Mouse (Mus musculus) MEL (cell line): ENCODE results near the gene Smyd3. TPM values are rescaled to one million over a fixed set of nuclear protein-coding genes. Genes with fewer than 3 reads are reported as not detected.

ENCODE experiments used
- DNase-seq: peaks from one replicate; pipeline ENCODE4 v3.0.0; 2011; ENCODE audit warnings: low read depth, low spot score
- H3K27ac ChIP-seq: 2 replicates; pipeline ENCODE4 v1.5.1; 2012; ENCODE audit warnings: low read depth, mild to moderate bottlenecking, control low read depth, low read length, moderate library complexity; ENCODE audit not compliant: control insufficient read depth
- H3K27me3 ChIP-seq, 2 experiments: fragments of 150-350 bp in 1 of 2; sonication (generic) in 1 of 2; 2 replicates each; pipeline ENCODE4 v1.6.1; 2012; ENCODE audit warnings: low read length in 2 of 2, mild to moderate bottlenecking in 2 of 2, improper control_type of control experiment in 1 of 2, moderate library complexity in 1 of 2; ENCODE audit not compliant: insufficient read depth in 2 of 2, control insufficient read depth in 1 of 2
- H3K36me3 ChIP-seq, 2 experiments: 2 replicates each; pipeline ENCODE4 v1.6.1; 2012 to 2014; ENCODE audit warnings: low read length in 2 of 2, improper control_type of control experiment in 1 of 2, inconsistent platforms in 1 of 2, mild to moderate bottlenecking in 1 of 2; ENCODE audit not compliant: insufficient read depth in 2 of 2, control insufficient read depth in 1 of 2
- H3K4me1 ChIP-seq, 2 experiments: fragments of 150-350 bp in 1 of 2; sonication (generic) in 1 of 2; 2 replicates each; pipeline ENCODE4 v1.6.1; 2012; ENCODE audit warnings: low read length in 2 of 2, improper control_type of control experiment in 1 of 2, mild to moderate bottlenecking in 1 of 2; ENCODE audit not compliant: insufficient read depth in 2 of 2, control insufficient read depth in 1 of 2
- H3K4me3 ChIP-seq, 2 experiments: fragments of 150-350 bp in 1 of 2; sonication (generic) in 1 of 2; 2 replicates each; pipeline ENCODE4 v1.5.1; 2012; ENCODE audit warnings: low read depth in 2 of 2, low read length in 2 of 2, mild to moderate bottlenecking in 2 of 2, moderate library complexity in 2 of 2, control low read depth in 1 of 2, improper control_type of control experiment in 1 of 2; ENCODE audit not compliant: control insufficient read depth in 1 of 2, insufficient read depth in 1 of 2
- H3K79me2 ChIP-seq: 2 replicates; pipeline ENCODE4 v1.6.1; 2012; ENCODE audit warnings: mild to moderate bottlenecking, low read length, moderate library complexity; ENCODE audit not compliant: control insufficient read depth, poor library complexity, insufficient read depth
- H3K9ac ChIP-seq: 2 replicates; pipeline ENCODE4 v1.6.1; 2012; ENCODE audit warnings: low read depth, mild to moderate bottlenecking, control low read depth, low read length, moderate library complexity; ENCODE audit not compliant: control insufficient read depth, poor library complexity, severe bottlenecking
- H3K9me3 ChIP-seq: fragments of 150-350 bp; sonication (generic); replicated peaks from 2 replicates; pipeline ENCODE4 v1.6.1; 2012; ENCODE audit warnings: mild to moderate bottlenecking, low read length, improper control_type of control experiment, moderate library complexity; ENCODE audit not compliant: insufficient read depth
- BHLHE40 ChIP-seq: IDR thresholded peaks from 2 replicates; pipeline ENCODE4 v1.6.1; 2012; ENCODE audit warnings: low read depth, mild to moderate bottlenecking, inconsistent platforms, low read length, improper control_type of control experiment, borderline replicate concordance
- E2F4 ChIP-seq: IDR thresholded peaks from 2 replicates; pipeline ENCODE4 v1.6.1; 2011; ENCODE audit warnings: low read depth, low read length, improper control_type of control experiment, borderline replicate concordance
- ELF1 ChIP-seq: IDR thresholded peaks from 2 replicates; pipeline ENCODE4 v1.6.1; 2014; ENCODE audit warnings: low read depth, mild to moderate bottlenecking, inconsistent platforms, low read length, improper control_type of control experiment, moderate library complexity
- EP300 ChIP-seq, 2 experiments: IDR thresholded peaks; 2 replicates each; pipeline ENCODE4 v1.6.1; 2011; ENCODE audit warnings: improper control_type of control experiment in 2 of 2, low read length in 2 of 2, low read depth in 1 of 2, mild to moderate bottlenecking in 1 of 2
- ETS1 ChIP-seq: IDR thresholded peaks from 2 replicates; pipeline ENCODE4 v1.6.1; 2012; ENCODE audit warnings: low read depth, mild to moderate bottlenecking, inconsistent platforms, low read length, improper control_type of control experiment, moderate library complexity
- GATA1 ChIP-seq: IDR thresholded peaks from 2 replicates; pipeline ENCODE4 v1.6.1; 2011; ENCODE audit warnings: low read depth, low read length, improper control_type of control experiment
- JUND ChIP-seq: IDR thresholded peaks from 2 replicates; pipeline ENCODE4 v1.6.1; 2011; ENCODE audit warnings: low read depth, mild to moderate bottlenecking, improper control_type of control experiment, low read length
- MAFK ChIP-seq: IDR thresholded peaks from 2 replicates; pipeline ENCODE4 v1.6.1; 2011; ENCODE audit warnings: low read depth, mild to moderate bottlenecking, low read length, improper control_type of control experiment, borderline replicate concordance
- MAX ChIP-seq: IDR thresholded peaks from 2 replicates; pipeline ENCODE4 v1.6.1; 2011; ENCODE audit warnings: low read length, improper control_type of control experiment
- MAZ ChIP-seq: IDR thresholded peaks from 2 replicates; pipeline ENCODE4 v1.6.1; 2012; ENCODE audit warnings: low read depth, mild to moderate bottlenecking, inconsistent platforms, low read length, improper control_type of control experiment
- MYC ChIP-seq: IDR thresholded peaks from 2 replicates; pipeline ENCODE4 v1.6.1; 2011; ENCODE audit warnings: low read depth, mild to moderate bottlenecking, low read length, improper control_type of control experiment, moderate library complexity
- POLR2AphosphoS5 ChIP-seq: IDR thresholded peaks from 2 replicates; pipeline ENCODE4 v1.6.1; 2012; ENCODE audit warnings: low read depth, borderline replicate concordance, mild to moderate bottlenecking, inconsistent platforms, low read length, moderate library complexity, mixed read lengths
- SIN3A ChIP-seq: IDR thresholded peaks from 2 replicates; pipeline ENCODE4 v1.6.1; 2012; ENCODE audit warnings: low read length, improper control_type of control experiment, inconsistent platforms
- SMC3 ChIP-seq: IDR thresholded peaks from 2 replicates; pipeline ENCODE4 v1.6.1; 2011; ENCODE audit warnings: low read depth, low read length, improper control_type of control experiment
- USF2 ChIP-seq, 2 experiments: IDR thresholded peaks; 2 replicates each; pipeline ENCODE4 v1.6.1; 2011 to 2012; ENCODE audit warnings: improper control_type of control experiment in 2 of 2, low read length in 2 of 2, borderline replicate concordance in 1 of 2, inconsistent platforms in 1 of 2, low read depth in 1 of 2, mild to moderate bottlenecking in 1 of 2; ENCODE audit not compliant: insufficient read depth in 1 of 2
- ZC3H11A ChIP-seq: IDR thresholded peaks from 2 replicates; pipeline ENCODE4 v1.6.1; 2012; ENCODE audit warnings: low read depth, mild to moderate bottlenecking, inconsistent platforms, low read length, improper control_type of control experiment
- polyA plus RNA-seq, 2 experiments: library from polyadenylated mRNA; stranded (reverse) in 1 of 2; unstranded in 1 of 2; fragments of >175 nt in 1 of 2; fragments of >200 nt in 1 of 2; gene quantifications; 2 replicates each; pipeline versions ENCODE4 v1.2.1 to v1.2.4; 2012; ENCODE audit warnings: low replicate concordance in 2 of 2, low read depth in 1 of 2; ENCODE audit not compliant: insufficient read length in 2 of 2, insufficient read depth in 1 of 2, missing spikeins in 1 of 2
- total RNA-seq: library from RNA; depleted of rRNA; stranded (reverse); fragments of 300-350 nt; gene quantifications from 2 replicates; pipeline ENCODE4 v1.2.3, GENCODE M21; 2012

Gene Smyd3
- total and polyA plus RNA-seq, 3 experiments: 13.3 to 18.2 TPM; not detected in 1

GRCm38 (mm10) chr1:178942251-178942963 is 575.4 kb downstream of the Smyd3 start:
- Histone ChIP-seq H3K4me1 (no peaks in the 10 kb centered on the region), H3K79me2 (no peaks in the 10 kb centered on the region), H3K27me3 (peaks cover 0 to 2% of the 10 kb centered on the region in 2 experiments; a peak in 1 of 4 replicates), H3K9ac (no peak overlapping the region), H3K9me3 (no peaks in the 10 kb centered on the region), H3K27ac (no peak overlapping the region), H3K4me3 (no peak overlapping the region), H3K36me3 (no peaks in the 10 kb centered on the region)
- no peak for DNase-seq
- TF ChIP-seq ZC3H11A (no peak), ETS1 (no peak), MAX (no peak), EP300 (IDR thresholded peaks at IDR 0.05; ENCODE audit: low read depth in 1 of 2, low read length in 2 of 2) (no peak), SMC3 (no peak), SIN3A (no peak), MYC (no peak), POLR2AphosphoS5 (no peak), MAZ (no peak), MAFK (no peak), ELF1 (no peak)

GRCm38 (mm10) chr1:178940353-178940752 is 577.5 kb downstream of the Smyd3 start:
- Histone ChIP-seq H3K9me3 (no peaks in the 10 kb centered on the region), H3K4me3 (no peak overlapping the region), H3K27me3 (peaks cover 0 to 2% of the 10 kb centered on the region in 2 experiments; a peak in 1 of 4 replicates), H3K79me2 (no peaks in the 10 kb centered on the region), H3K36me3 (no peaks in the 10 kb centered on the region), H3K27ac (no peak overlapping the region), H3K9ac (no peak overlapping the region), H3K4me1 (no peaks in the 10 kb centered on the region)
- TF ChIP-seq E2F4: no peak
- TF ChIP-seq GATA1: no peak
- TF ChIP-seq JUND: no peak
- TF ChIP-seq USF2 (IDR thresholded peaks at IDR 0.05; ENCODE audit: borderline replicate concordance in 1 of 2, insufficient read depth in 1 of 2, low read depth in 1 of 2, low read length in 2 of 2): no peak
- TF ChIP-seq BHLHE40: no peak
- no peak for DNase-seq
